Mouse (Mus musculus) embryonic fibroblast, embryonic 13.5 days (primary cell): ENCODE results near the gene Igfn1. TPM values are rescaled to one million over a fixed set of nuclear protein-coding genes. Genes with fewer than 3 reads are reported as not detected.

Experiments used
- H3K27ac ChIP-seq: 2 replicates; pipeline ENCODE4 v1.5.1; 2012; ENCODE audit warnings: low read length, control low read depth, inconsistent platforms; ENCODE audit not compliant: insufficient read depth
- H3K4me1 ChIP-seq: 2 replicates; pipeline ENCODE4 v1.6.1; 2011; ENCODE audit warnings: low read length; ENCODE audit not compliant: control insufficient read depth, insufficient read depth
- H3K4me3 ChIP-seq: 2 replicates; pipeline ENCODE4 v1.5.1; 2011; ENCODE audit warnings: mild to moderate bottlenecking, control low read depth, low read length; ENCODE audit not compliant: insufficient read depth
- CTCF ChIP-seq: IDR thresholded peaks from 2 replicates; pipeline ENCODE4 v1.5.1; 2011; ENCODE audit warnings: mild to moderate bottlenecking, control low read depth, low read length, moderate library complexity, borderline replicate concordance; ENCODE audit not compliant: insufficient read depth
- POLR2A ChIP-seq: IDR thresholded peaks from 2 replicates; pipeline ENCODE4 v1.6.1; 2011; ENCODE audit warnings: low read depth, mild to moderate bottlenecking, control low read depth, low read length, moderate library complexity
- polyA plus RNA-seq: library from polyadenylated mRNA; stranded (reverse); fragments of >200 nt; gene quantifications from 2 replicates; pipeline ENCODE4 v1.2.4, GENCODE M21; 2011; ENCODE audit warnings: low read depth; ENCODE audit not compliant: missing spikeins, insufficient read length

Igfn1 gene
- polyA plus RNA-seq, result not detected in 2 replicates

- TF ChIP-seq CTCF (no peak), POLR2A (no peak)
- Histone ChIP-seq H3K4me1 (0 out of 2 replicates have a peak, but pooled peaks cover 5% of the 10 kb centered on the region), H3K27ac (no peak within 1 kb of the TSS), H3K4me3 (no peak within 1 kb of the TSS)
These were observed at the start of gene Igfn1 for GRCm38 (mm10) chr1:136006292-136006748. TSS of gene Igfn1 (minus strand) at chr1:136006342.

GRCm38 (mm10) chr1:136055771-136056170, 49.6 kb upstream of the Igfn1 start:
- no peak overlapping the region for H3K4me3 ChIP-seq
- no peak for TF ChIP-seq POLR2A
- H3K4me1 ChIP-seq, result peaks cover under 1% of the 10 kb centered on the region; the same call in 1 of the 2 replicates
- no peak overlapping the region for H3K27ac ChIP-seq

GRCm38 (mm10) chr1:136052547-136052946, 46.4 kb upstream of the Igfn1 start, which contains the start of gene Cacna1s:
TSS of gene Cacna1s (plus strand) at chr1:136052750.
- no peak within 1 kb of the TSS for H3K4me3 ChIP-seq
- TF ChIP-seq POLR2A (no peak), CTCF (no peak)
- H3K27ac ChIP-seq, result no peak within 1 kb of the TSS
- H3K4me1 ChIP-seq, result peaks cover 2% of the 10 kb centered on the region; the same call in 1 of the 2 replicates

- H3K4me3 ChIP-seq, result no peak overlapping the region
- peaks cover 2% of the 10 kb centered on the region; the same call in 1 of the 2 replicates for H3K4me1 ChIP-seq
- TF ChIP-seq CTCF, result peak; percentile 44; the same call in 1 of the 2 replicates
- TF ChIP-seq POLR2A, result no peak
- no peak overlapping the region for H3K27ac ChIP-seq
These were observed 45.3 kb upstream of the Igfn1 start for GRCm38 (mm10) chr1:136051465-136051864.

GRCm38 (mm10) chr1:136051013-136051315, 44.8 kb upstream of the Igfn1 start:
- H3K27ac ChIP-seq, result no peak overlapping the region
- peaks cover 2% of the 10 kb centered on the region; the same call in 1 of the 2 replicates for H3K4me1 ChIP-seq
- H3K4me3 ChIP-seq, result no peak overlapping the region
- TF ChIP-seq CTCF (no peak), POLR2A (no peak)

- Histone ChIP-seq H3K4me3 (no peak within 1 kb of the TSS), H3K4me1 (peaks cover 2% of the 10 kb centered on the region; the same call in 1 of the 2 replicates), H3K27ac (no peak within 1 kb of the TSS)
- TF ChIP-seq CTCF (no peak), POLR2A (no peak)
These were observed 44.3 kb upstream of the Igfn1 start, which contains the start of gene Ascl5 for GRCm38 (mm10) chr1:136050312-136051012. TSS of gene Ascl5 (plus strand) at chr1:136050804.

GRCm38 (mm10) chr1:136047894-136048293, 41.8 kb upstream of the Igfn1 start:
- no peak overlapping the region for H3K27ac ChIP-seq
- TF ChIP-seq CTCF (no peak), POLR2A (no peak)
- H3K4me3 ChIP-seq, result no peak overlapping the region
- peaks cover 2% of the 10 kb centered on the region; the same call in 1 of the 2 replicates for H3K4me1 ChIP-seq

- Histone ChIP-seq H3K4me3 (no peak overlapping the region), H3K4me1 (peaks cover 2% of the 10 kb centered on the region; the same call in 1 of the 2 replicates), H3K27ac (no peak overlapping the region)
- TF ChIP-seq POLR2A (no peak), CTCF (no peak)
These were observed 41.3 kb upstream of the Igfn1 start for GRCm38 (mm10) chr1:136047432-136047831.

- TF ChIP-seq CTCF, result peak; percentile 85; the same call in 1 of the 2 replicates
- TF ChIP-seq POLR2A, result no peak
- Histone ChIP-seq H3K27ac (no peak overlapping the region), H3K4me3 (no peak overlapping the region), H3K4me1 (peaks cover 2% of the 10 kb centered on the region; the same call in 1 of the 2 replicates)
These were observed 39.6 kb upstream of the Igfn1 start for GRCm38 (mm10) chr1:136045774-136046173.

GRCm38 (mm10) chr1:136040874-136041273, 34.7 kb upstream of the Igfn1 start:
- H3K4me3 ChIP-seq, result no peak overlapping the region
- H3K4me1 ChIP-seq, result no peaks in the 10 kb centered on the region
- TF ChIP-seq CTCF (no peak), POLR2A (no peak)
- no peak overlapping the region for H3K27ac ChIP-seq
